Mouse (Mus musculus) lung, postnatal 0 days (tissue): ENCODE data around the gene Slc2a9. TPM values are rescaled to one million over a fixed set of nuclear protein-coding genes. Genes with fewer than 3 reads are reported as not detected.

Experiments
- ATAC-seq: fragments of 200-750 bp; cut with Nextera tagmentation; 2 replicates; pipeline ENCODE4 v1.8.0; 2017; ENCODE audit warnings: moderate library complexity
- DNase-seq: peaks from one replicate; pipeline ENCODE4 v3.0.0-alpha.2; 2016; ENCODE audit warnings: low spot score
- H3K27ac ChIP-seq: fragments of 300-500 bp; sonication (generic); 2 replicates; pipeline ENCODE4 v1.5.1; 2014; ENCODE audit warnings: antibody characterized with exemption, mild to moderate bottlenecking, low read length, mixed read lengths
- H3K27me3 ChIP-seq: fragments of 300-500 bp; sonication (generic); replicated peaks from 2 replicates; pipeline ENCODE4 v1.6.1; 2014; ENCODE audit warnings: low read length, mixed read lengths; ENCODE audit not compliant: insufficient read depth
- H3K36me3 ChIP-seq: fragments of 300-500 bp; sonication (generic); 2 replicates; pipeline ENCODE4 v1.6.1; 2014; ENCODE audit warnings: low read length, mixed read lengths; ENCODE audit not compliant: insufficient read depth
- H3K4me1 ChIP-seq: fragments of 300-500 bp; sonication (generic); 2 replicates; pipeline ENCODE4 v1.6.1; 2014; ENCODE audit warnings: antibody characterized with exemption, low read depth, low read length, mixed read lengths; ENCODE audit not compliant: insufficient read depth
- H3K4me2 ChIP-seq: fragments of 300-500 bp; sonication (generic); replicated peaks from 2 replicates; pipeline ENCODE4 v1.6.1; 2014; ENCODE audit warnings: low read depth, mild to moderate bottlenecking, low read length, moderate library complexity, mixed read lengths
- H3K4me3 ChIP-seq: fragments of 300-500 bp; sonication (generic); 2 replicates; pipeline ENCODE4 v1.5.1; 2014; ENCODE audit warnings: low read depth, low read length
- H3K9ac ChIP-seq: fragments of 300-500 bp; sonication (generic); replicated peaks from 2 replicates; pipeline ENCODE4 v1.6.1; 2014; ENCODE audit warnings: low read depth, mild to moderate bottlenecking
- H3K9me3 ChIP-seq: fragments of 300-500 bp; sonication (generic); 2 replicates; pipeline ENCODE4 v1.6.1; 2016; ENCODE audit warnings: low read length, mixed read lengths
- CTCF ChIP-seq: IDR thresholded peaks from 2 replicates; pipeline ENCODE4 v1.5.1; 2016; ENCODE audit warnings: antibody characterized with exemption, mild to moderate bottlenecking
- EP300 ChIP-seq: IDR thresholded peaks from 2 replicates; pipeline ENCODE4 v1.6.1; 2016; ENCODE audit warnings: antibody characterized with exemption, mild to moderate bottlenecking, control low read depth
- WGBS: fragments of 180-500 bp; shearing (Covaris S2); extraction: QIAGEN DNeasy Blood & Tissue Kit; methylation state at CpG from one replicate; pipeline ENCODE4 v1.1.7; 2014; 5-methylcytosine and 5-hydroxymethylcytosine counted together
- polyA plus RNA-seq: library from polyadenylated mRNA; unstranded; fragments of >200 nt; fragmentation: Nextera tagmentation; extraction: Ambion mirVana; gene quantifications from 2 replicates; pipeline ENCODE4 v1.2.1, GENCODE M21; 2015

Gene Slc2a9
- polyA plus RNA-seq, 1 experiment from 2014 or later = 2.4 TPM

DNA sequence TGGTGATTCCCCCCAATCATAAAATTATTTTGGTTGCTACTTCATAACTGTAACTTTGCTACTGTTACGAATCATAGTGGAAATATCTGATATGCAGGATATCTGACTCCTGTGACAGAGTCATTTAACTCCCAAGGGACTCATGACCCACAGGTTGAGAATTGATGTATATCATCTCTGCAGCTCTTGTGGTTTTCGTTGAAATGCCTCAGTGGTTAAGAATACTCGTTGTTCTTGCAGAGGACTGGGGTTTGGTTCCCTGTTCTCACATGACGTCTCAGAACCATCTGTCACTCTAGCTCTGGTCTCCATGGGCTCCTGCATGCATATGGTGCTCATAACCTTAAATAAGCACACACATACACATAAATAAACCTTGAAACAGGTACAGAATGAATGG is 169.6 kb downstream of the Slc2a9 start:
- Histone ChIP-seq H3K27ac (no peak overlapping the region), H3K9ac (no peak overlapping the region), H3K4me3 (no peak overlapping the region), H3K9me3 (no peaks in the 10 kb centered on the region), H3K4me2 (no peak overlapping the region), H3K27me3 (no peaks in the 10 kb centered on the region), H3K36me3 (no peaks in the 10 kb centered on the region), H3K4me1 (no peaks in the 10 kb centered on the region)
- TF ChIP-seq CTCF (no peak), EP300 (no peak)
- WGBS = 67% methylated on average over 4 of the region's 4 CpGs
- DNase-seq = no peak
- ATAC-seq = no peak

DNA sequence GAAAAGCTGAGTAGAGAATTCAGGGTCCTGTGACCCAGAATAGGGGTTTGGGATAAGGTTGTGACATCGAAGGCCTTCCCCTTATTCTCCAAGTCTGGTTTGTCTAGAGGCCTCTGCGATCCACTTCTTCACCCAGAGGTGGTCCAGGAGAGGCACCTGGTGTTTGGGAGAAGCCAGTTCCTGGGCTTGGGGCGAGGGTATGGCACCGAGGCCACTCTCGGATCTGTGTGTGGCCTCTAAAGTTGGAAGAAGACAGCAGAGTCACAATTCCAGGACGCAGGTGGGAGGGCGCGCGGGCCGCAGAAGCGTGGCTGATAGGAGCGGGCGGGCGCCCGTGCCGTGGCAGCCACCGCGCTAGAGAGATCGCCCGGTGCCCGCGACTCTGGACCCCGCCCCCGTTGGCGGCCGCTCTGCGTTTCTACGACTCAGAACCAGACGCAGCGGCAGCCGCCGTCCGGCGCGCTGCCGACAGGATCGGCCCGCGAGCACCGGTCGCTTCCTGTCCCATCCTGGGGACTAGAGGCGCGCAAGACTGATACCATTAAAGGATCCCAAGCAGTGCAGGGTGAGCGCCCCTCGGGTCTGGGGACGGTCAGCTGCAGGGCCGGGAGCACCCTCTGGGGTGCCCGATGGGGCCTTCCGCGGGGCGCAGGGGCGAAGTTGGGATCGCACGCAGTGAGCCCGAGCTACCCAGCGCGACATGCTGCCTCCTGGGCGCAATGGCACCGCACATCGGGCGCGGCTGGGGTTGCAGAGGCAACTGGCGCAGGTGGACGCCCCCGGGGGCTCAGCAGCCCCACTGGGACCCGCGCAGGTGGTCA is 183.8 kb downstream of the Slc2a9 start, which contains the start of gene Drd5:
Gene Drd5, plus strand, starts transcription at position 402 of the 821 bp plus-strand sequence.
- WGBS = 4% methylated on average over 63 of the region's 67 CpGs

DNA sequence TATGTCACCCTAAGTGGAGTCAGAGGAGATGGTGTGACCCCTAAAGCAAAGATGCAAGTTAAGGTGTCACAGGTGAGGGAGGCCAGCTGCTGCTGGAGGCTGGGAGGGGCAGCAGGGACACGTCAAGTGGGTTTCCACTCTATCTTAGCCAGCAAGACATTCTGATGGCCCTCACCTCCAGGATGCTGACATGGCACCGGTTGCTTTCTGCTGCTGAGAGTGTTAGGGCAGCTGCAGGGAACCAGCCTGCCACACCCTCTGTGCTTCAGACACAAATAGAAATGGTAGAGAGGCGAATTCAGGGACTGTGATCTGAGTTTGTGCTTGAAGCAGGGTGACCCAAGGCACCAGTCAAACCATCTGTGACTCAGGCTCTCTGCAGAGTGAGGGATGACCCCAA is 193.1 kb downstream of the Slc2a9 start:
- Histone ChIP-seq H3K36me3 (no peaks in the 10 kb centered on the region), H3K4me2 (no peak overlapping the region), H3K4me3 (no peak overlapping the region), H3K27me3 (no peaks in the 10 kb centered on the region), H3K9ac (no peak overlapping the region), H3K4me1 (no peaks in the 10 kb centered on the region), H3K9me3 (no peaks in the 10 kb centered on the region), H3K27ac (no peak overlapping the region)
- ATAC-seq (no peak), DNase-seq (no peak)
- WGBS = 46% methylated on average over 3 of the region's 3 CpGs
- TF ChIP-seq CTCF (no peak), EP300 (no peak)

More for the DNA sequence above, 183.8 kb downstream of the Slc2a9 start, which contains the start of gene Drd5:
- no peak within 1 kb of the TSS for H3K4me2 ChIP-seq
- H3K27ac ChIP-seq = no peak within 1 kb of the TSS
- no peaks in the 10 kb centered on the region for H3K4me1 ChIP-seq
- no peak for ATAC-seq
- H3K9ac ChIP-seq = no peak within 1 kb of the TSS
- H3K4me3 ChIP-seq = no peak within 1 kb of the TSS
- TF ChIP-seq EP300 (no peak), CTCF (no peak)
- peaks cover 26% of the 10 kb centered on the region for H3K27me3 ChIP-seq
- no peaks in the 10 kb centered on the region for H3K9me3 ChIP-seq
- H3K36me3 ChIP-seq = no peaks in the 10 kb centered on the region
- no peak for DNase-seq

DNA sequence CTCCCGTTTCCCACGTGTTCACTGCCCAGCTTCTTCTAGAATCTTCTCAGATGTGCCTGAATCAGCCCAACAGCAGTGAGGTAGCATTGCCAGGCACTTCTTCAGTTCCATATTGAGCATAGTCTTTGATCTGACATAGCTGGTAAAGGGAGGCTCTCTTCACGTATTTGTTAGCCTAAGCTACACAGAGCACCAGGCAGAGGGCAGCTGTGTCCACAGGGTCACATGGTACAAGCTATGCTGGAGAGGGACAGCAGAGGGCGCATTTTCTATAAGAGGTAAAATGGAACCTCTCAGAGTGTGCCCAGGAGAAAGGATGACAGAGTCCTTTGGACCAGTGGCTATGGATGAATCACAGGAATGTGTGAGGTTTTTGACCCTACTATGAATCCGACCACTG is 194.1 kb downstream of the Slc2a9 start:
- H3K36me3 ChIP-seq = no peaks in the 10 kb centered on the region
- ATAC-seq (peak; percentile 54; the same call in 1 of the 2 replicates), DNase-seq (peak; percentile 43)
- no peak overlapping the region for H3K27ac ChIP-seq
- H3K27me3 ChIP-seq = no peaks in the 10 kb centered on the region
- no peak for TF ChIP-seq EP300
- peak; percentile 71 for TF ChIP-seq CTCF
- WGBS = 42% methylated on average over 5 of the region's 5 CpGs
- no peaks in the 10 kb centered on the region for H3K9me3 ChIP-seq
- H3K4me2 ChIP-seq = no peak overlapping the region
- no peaks in the 10 kb centered on the region for H3K4me1 ChIP-seq
- no peak overlapping the region for H3K4me3 ChIP-seq
- no peak overlapping the region for H3K9ac ChIP-seq

DNA sequence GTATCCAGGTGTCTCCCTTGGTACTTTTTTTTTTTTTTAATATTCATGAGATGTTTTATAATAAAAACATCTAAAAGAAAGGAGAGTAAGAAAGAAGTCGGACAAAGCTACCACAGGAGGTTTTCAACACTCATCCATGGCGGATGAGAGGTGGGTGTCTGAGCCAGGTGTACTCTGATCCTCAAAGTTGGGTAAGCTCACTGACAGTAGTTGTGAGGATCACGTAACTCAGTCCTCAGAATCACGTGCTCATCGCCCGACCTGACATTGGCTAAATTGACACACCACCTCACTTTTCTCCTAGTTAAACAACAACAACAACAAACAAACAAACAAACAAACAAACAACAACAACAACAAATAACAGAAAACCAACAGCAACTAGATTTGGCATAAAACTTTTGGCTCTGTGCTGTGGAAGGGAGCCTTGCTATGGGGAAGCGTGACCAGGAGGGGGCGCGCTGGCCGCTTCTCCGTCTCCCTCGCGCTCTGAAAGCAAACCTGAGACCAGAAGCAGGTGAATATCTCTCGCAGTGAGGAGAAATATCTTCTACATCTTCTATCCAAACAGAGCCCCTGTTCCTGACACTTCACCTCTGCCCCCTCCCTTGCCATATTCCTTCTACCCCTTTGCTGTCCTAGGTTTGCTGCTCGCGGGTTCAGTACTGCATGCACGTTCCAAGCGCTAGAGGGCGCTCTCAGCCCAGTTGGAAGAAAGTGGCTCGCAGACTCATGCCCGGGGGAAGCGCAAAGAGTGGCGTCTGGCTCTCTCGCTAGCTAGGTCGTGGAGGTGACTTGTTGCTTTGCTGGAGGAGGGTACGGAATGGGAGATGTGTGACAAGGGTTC is 195.5 kb downstream of the Slc2a9 start:
- Histone ChIP-seq H3K27me3 (no peaks in the 10 kb centered on the region), H3K36me3 (no peaks in the 10 kb centered on the region), H3K4me2 (peak overlapping the region; percentile 58), H3K4me1 (no peaks in the 10 kb centered on the region), H3K9ac (no peak overlapping the region), H3K4me3 (peak overlapping the region; percentile 31; the same call in 1 of the 2 replicates), H3K27ac (no peak overlapping the region), H3K9me3 (no peaks in the 10 kb centered on the region)
- TF ChIP-seq CTCF (peak; percentile 96), EP300 (no peak)
- 9% methylated on average over 26 of the region's 26 CpGs for WGBS
- DNase-seq (peak; percentile 89), ATAC-seq (peak; percentile 82)

DNA sequence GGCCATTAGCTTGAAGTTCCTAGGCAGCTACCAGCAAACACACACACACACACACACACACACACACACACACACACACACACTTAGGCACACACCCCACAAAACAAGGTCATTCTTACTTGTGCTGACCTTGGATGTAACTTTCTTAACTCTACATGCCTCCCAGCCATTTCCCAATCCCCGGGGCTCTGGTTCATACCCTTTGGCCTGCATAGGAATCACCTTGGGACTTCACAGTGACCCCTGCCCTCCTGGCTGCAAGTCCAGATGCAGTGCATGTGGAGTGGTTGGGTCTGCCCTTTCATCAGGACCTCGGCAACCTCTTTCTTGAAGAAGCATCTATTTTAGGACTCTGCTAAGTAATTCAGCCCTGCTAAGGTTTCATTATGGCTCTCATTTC is 197.7 kb downstream of the Slc2a9 start:
- ATAC-seq (no peak), DNase-seq (no peak)
- Histone ChIP-seq H3K9ac (no peak overlapping the region), H3K9me3 (no peaks in the 10 kb centered on the region), H3K4me1 (no peaks in the 10 kb centered on the region), H3K27ac (no peak overlapping the region), H3K4me2 (no peak overlapping the region), H3K4me3 (no peak overlapping the region), H3K36me3 (no peaks in the 10 kb centered on the region), H3K27me3 (no peaks in the 10 kb centered on the region)
- no peak for TF ChIP-seq EP300
- no peak for TF ChIP-seq CTCF
- WGBS = 62% methylated on average over 2 of the region's 2 CpGs
